Mouse (Mus musculus) CH12.LX (cell line): ENCODE data around the gene Rgs19. TPM values are rescaled to one million over a fixed set of nuclear protein-coding genes. Genes with fewer than 3 reads are reported as not detected.

ENCODE experiments used
- DNase-seq: peaks from one replicate; pipeline ENCODE4 v3.0.0-alpha.2; 2013; ENCODE audit errors: extremely low read depth
- H3K27ac ChIP-seq: 2 replicates; pipeline ENCODE4 v1.5.1; 2012; ENCODE audit warnings: low read depth, mild to moderate bottlenecking, control low read depth, moderate library complexity; ENCODE audit not compliant: insufficient read depth
- H3K27me3 ChIP-seq: replicated peaks from 2 replicates; pipeline ENCODE3; 2012; ENCODE audit warnings: inconsistent platforms
- H3K36me3 ChIP-seq, 2 experiments: replicated peaks in 1 of 2; 2 replicates each; pipeline versions ENCODE3 to v1.6.1; 2012; ENCODE audit warnings: inconsistent platforms in 1 of 2, low read length in 1 of 2, mild to moderate bottlenecking in 1 of 2, mixed read lengths in 1 of 2, moderate library complexity in 1 of 2; ENCODE audit not compliant: control insufficient read depth in 1 of 2, insufficient read depth in 1 of 2
- H3K4me1 ChIP-seq, 2 experiments: 2 replicates each; pipeline ENCODE4 v1.6.1; 2012; ENCODE audit warnings: inconsistent platforms in 1 of 2, moderate library complexity in 1 of 2; ENCODE audit not compliant: insufficient read depth in 2 of 2, control insufficient read depth in 1 of 2
- H3K4me2 ChIP-seq: 2 replicates; pipeline ENCODE4 v1.6.1; 2012; ENCODE audit warnings: low read depth, mild to moderate bottlenecking, control low read depth; ENCODE audit not compliant: poor library complexity, insufficient read depth, severe bottlenecking
- H3K4me3 ChIP-seq, 3 experiments: fragments of 150-350 bp in 1 of 3; sonication (generic) in 1 of 3; replicated peaks in 1 of 3; 2 replicates each; pipeline versions ENCODE3 to v1.5.1; 2011 to 2012; ENCODE audit warnings: low read depth in 2 of 3, low read length in 2 of 3, mild to moderate bottlenecking in 2 of 3, moderate library complexity in 2 of 3, control low read depth in 1 of 3, improper control_type of control experiment in 1 of 3, inconsistent platforms in 1 of 3, mixed read lengths in 1 of 3; ENCODE audit not compliant: poor library complexity in 1 of 3
- H3K79me2 ChIP-seq: replicated peaks from 2 replicates; pipeline ENCODE4 v1.6.1; 2012; ENCODE audit warnings: mild to moderate bottlenecking, moderate library complexity; ENCODE audit not compliant: control insufficient read depth, poor library complexity, insufficient read depth, severe bottlenecking; ENCODE audit errors: extremely low read depth
- H3K9ac ChIP-seq: 2 replicates; pipeline ENCODE4 v1.6.1; 2012; ENCODE audit warnings: low read depth, mild to moderate bottlenecking, control low read depth, moderate library complexity; ENCODE audit not compliant: insufficient read depth
- H3K9me3 ChIP-seq: replicated peaks from 2 replicates; pipeline ENCODE3; 2012; ENCODE audit warnings: low read length, inconsistent platforms, mixed read lengths
- CHD1 ChIP-seq: IDR thresholded peaks from 2 replicates; pipeline ENCODE4 v1.6.1; 2012; ENCODE audit warnings: low read depth, low read length, improper control_type of control experiment, inconsistent platforms
- CHD2 ChIP-seq: IDR thresholded peaks from 2 replicates; pipeline ENCODE4 v1.6.1; 2011; ENCODE audit warnings: low read length, improper control_type of control experiment
- E2F4 ChIP-seq: IDR thresholded peaks from 2 replicates; pipeline ENCODE4 v1.6.1; 2011; ENCODE audit warnings: low read depth, low read length, improper control_type of control experiment; ENCODE audit not compliant: insufficient replicate concordance
- ELF1 ChIP-seq: IDR thresholded peaks from 2 replicates; pipeline ENCODE4 v1.6.1; 2014; ENCODE audit warnings: low read depth, mild to moderate bottlenecking, inconsistent platforms, low read length, improper control_type of control experiment
- EP300 ChIP-seq: IDR thresholded peaks from 2 replicates; pipeline ENCODE4 v1.6.1; 2011; ENCODE audit warnings: low read length, improper control_type of control experiment
- ETS1 ChIP-seq: conservative IDR thresholded peaks from 2 replicates; pipeline ENCODE4 v1.6.1; 2012; ENCODE audit warnings: low read depth, mild to moderate bottlenecking, inconsistent platforms, low read length, improper control_type of control experiment, moderate library complexity
- GABPA ChIP-seq: IDR thresholded peaks from 2 replicates; pipeline ENCODE4 v1.6.1; 2012; ENCODE audit warnings: low read depth, low read length, improper control_type of control experiment, inconsistent platforms; ENCODE audit not compliant: insufficient replicate concordance
- HCFC1 ChIP-seq: IDR thresholded peaks from 2 replicates; pipeline ENCODE4 v1.6.1; 2012; ENCODE audit warnings: low read depth, mild to moderate bottlenecking, inconsistent platforms, low read length, improper control_type of control experiment
- JUN ChIP-seq: IDR thresholded peaks from 2 replicates; pipeline ENCODE4 v1.6.1; 2011; ENCODE audit warnings: low read depth, mild to moderate bottlenecking, low read length, improper control_type of control experiment, moderate library complexity; ENCODE audit not compliant: insufficient read depth
- JUND ChIP-seq: conservative IDR thresholded peaks from 2 replicates; pipeline ENCODE4 v1.6.1; 2011; ENCODE audit warnings: low read depth, low read length, improper control_type of control experiment
- KAT2A ChIP-seq: IDR thresholded peaks from 2 replicates; pipeline ENCODE4 v1.6.1; 2012; ENCODE audit warnings: low read length, improper control_type of control experiment, inconsistent platforms; ENCODE audit not compliant: insufficient replicate concordance
- MAFK ChIP-seq: IDR thresholded peaks from 2 replicates; pipeline ENCODE4 v1.6.1; 2011; ENCODE audit warnings: low read length, improper control_type of control experiment; ENCODE audit not compliant: insufficient replicate concordance
- MAZ ChIP-seq: IDR thresholded peaks from 2 replicates; pipeline ENCODE4 v1.6.1; 2012; ENCODE audit warnings: low read depth, mild to moderate bottlenecking, inconsistent platforms, low read length, improper control_type of control experiment, moderate library complexity
- MXI1 ChIP-seq: IDR thresholded peaks from 2 replicates; pipeline ENCODE4 v1.6.1; 2011; ENCODE audit warnings: mild to moderate bottlenecking, low read depth, low read length, improper control_type of control experiment
- NELFE ChIP-seq: IDR thresholded peaks from 2 replicates; pipeline ENCODE4 v1.6.1; 2011; ENCODE audit warnings: low read depth, low read length, improper control_type of control experiment
- NRF1 ChIP-seq: IDR thresholded peaks from 2 replicates; pipeline ENCODE4 v1.6.1; 2014; ENCODE audit warnings: low read depth, mild to moderate bottlenecking, inconsistent platforms, low read length, improper control_type of control experiment, moderate library complexity
- PAX5 ChIP-seq: IDR thresholded peaks from 2 replicates; pipeline ENCODE4 v1.6.1; 2012; ENCODE audit warnings: low read length, inconsistent platforms, mixed read lengths
- POLR2A ChIP-seq: IDR thresholded peaks from 2 replicates; pipeline ENCODE4 v1.6.1; 2011; ENCODE audit warnings: low read depth, mild to moderate bottlenecking, improper control_type of control experiment, low read length
- POLR2AphosphoS2 ChIP-seq: IDR thresholded peaks from 2 replicates; pipeline ENCODE4 v1.6.1; 2011; ENCODE audit warnings: low read depth, low read length, improper control_type of control experiment
- RCOR1 ChIP-seq: conservative IDR thresholded peaks from 2 replicates; pipeline ENCODE4 v1.6.1; 2012; ENCODE audit warnings: low read depth, mild to moderate bottlenecking, inconsistent platforms, low read length, improper control_type of control experiment
- TBP ChIP-seq: conservative IDR thresholded peaks from 2 replicates; pipeline ENCODE4 v1.6.1; 2011; ENCODE audit warnings: low read depth, low read length, improper control_type of control experiment
- TCF12 ChIP-seq: IDR thresholded peaks from 2 replicates; pipeline ENCODE4 v1.6.1; 2014; ENCODE audit warnings: low read depth, mild to moderate bottlenecking, inconsistent platforms, low read length, improper control_type of control experiment
- UBTF ChIP-seq: IDR thresholded peaks from 2 replicates; pipeline ENCODE4 v1.6.1; 2012; ENCODE audit warnings: low read depth, mild to moderate bottlenecking, inconsistent platforms, low read length, improper control_type of control experiment, moderate library complexity
- USF2 ChIP-seq: conservative IDR thresholded peaks from 2 replicates; pipeline ENCODE4 v1.6.1; 2011; ENCODE audit warnings: low read depth, low read length, improper control_type of control experiment
- ZC3H11A ChIP-seq: IDR thresholded peaks from 2 replicates; pipeline ENCODE4 v1.6.1; 2012; ENCODE audit warnings: low read depth, mild to moderate bottlenecking, inconsistent platforms, low read length, improper control_type of control experiment
- ZMIZ1 ChIP-seq: IDR thresholded peaks from 2 replicates; pipeline ENCODE4 v1.6.1; 2012; ENCODE audit warnings: low read depth, mild to moderate bottlenecking, inconsistent platforms, low read length, improper control_type of control experiment
- ZNF384 ChIP-seq: IDR thresholded peaks from 2 replicates; pipeline ENCODE4 v1.6.1; 2012; ENCODE audit warnings: low read depth, low read length, improper control_type of control experiment, inconsistent platforms
- dilution Hi-C: fragments of 300-500 bp; cut with MboI; formaldehyde crosslinking; loops from 2 replicates; pipeline ENCODE4 v1.14.3; 2020; ENCODE audit warnings: low sequenced_read_pairs; ENCODE audit not compliant: extremely low pct_unique_long_range_greater_than_20kb, extremely low pct_ligation_motif_present
- in situ Hi-C: fragments of 300-500 bp; cut with MboI; formaldehyde crosslinking; loops from 3 replicates; pipeline ENCODE4 v1.14.3; 2019; ENCODE audit warnings: low sequenced_read_pairs, low pct_ligation_motif_present, low pct_unique_long_range_greater_than_20kb, mixed read lengths
- polyA plus RNA-seq: library from polyadenylated mRNA; unstranded; fragments of >175 nt; gene quantifications from 2 replicates; pipeline ENCODE4 v1.2.1, GENCODE M21; 2012; ENCODE audit warnings: low read depth; ENCODE audit not compliant: insufficient read length
- total RNA-seq, 2 experiments: library from RNA; depleted of rRNA; stranded (reverse); fragments of 300-350 nt in 1 of 2; fragments of >200 nt in 1 of 2; gene quantifications; 2 replicates each; pipeline ENCODE4 v1.2.3; 2012 to 2014

Rgs19 gene
- total and polyA plus RNA-seq, 3 experiments = 50.2 to 159 (median 67.0) TPM

GRCm38 (mm10) chr2:181653523-181653922, 40.3 kb downstream of the Rgs19 start:
- H3K4me2 ChIP-seq = no peak overlapping the region
- no peak overlapping the region for H3K9ac ChIP-seq
- dilution Hi-C loops (no loop called here), in situ Hi-C loops (no loop called here)
- H3K79me2 ChIP-seq = no peaks in the 10 kb centered on the region
- DNase-seq = no peak
- no peak overlapping the region for H3K4me3 ChIP-seq
- no peaks in the 10 kb centered on the region for H3K27me3 ChIP-seq
- H3K4me1 ChIP-seq = no peaks in the 10 kb centered on the region
- peaks cover 62 to 91% of the 10 kb centered on the region in 2 experiments for H3K36me3 ChIP-seq
- no peak for TF ChIP-seq GABPA
- no peak for TF ChIP-seq ETS1
- no peak for TF ChIP-seq MAFK
- no peak overlapping the region for H3K27ac ChIP-seq
- no peaks in the 10 kb centered on the region for H3K9me3 ChIP-seq

- Histone ChIP-seq H3K4me1 (no peaks in the 10 kb centered on the region), H3K4me2 (no peak overlapping the region), H3K9me3 (no peaks in the 10 kb centered on the region), H3K27me3 (no peaks in the 10 kb centered on the region), H3K36me3 (peaks cover 67 to 91% of the 10 kb centered on the region in 2 experiments), H3K79me2 (no peaks in the 10 kb centered on the region), H3K4me3 (no peak overlapping the region), H3K27ac (no peak overlapping the region), H3K9ac (no peak overlapping the region)
- in situ Hi-C loops (no loop called here), dilution Hi-C loops (no loop called here)
- no peak for TF ChIP-seq PAX5
- no peak for TF ChIP-seq CHD2
- no peak for TF ChIP-seq RCOR1
- no peak for TF ChIP-seq POLR2AphosphoS2
- TF ChIP-seq EP300 = no peak
- no peak for TF ChIP-seq GABPA
- no peak for TF ChIP-seq NELFE
- TF ChIP-seq E2F4 = no peak
- TF ChIP-seq JUN = no peak
- no peak for TF ChIP-seq TCF12
- no peak for TF ChIP-seq JUND
- TF ChIP-seq KAT2A = no peak
- no peak for TF ChIP-seq POLR2A
- no peak for DNase-seq
Observed at GRCm38 (mm10) chr2:181653065-181653464, 40.7 kb downstream of the Rgs19 start.

GRCm38 (mm10) chr2:181648926-181649325, 44.9 kb downstream of the Rgs19 start:
- no peak for DNase-seq
- Histone ChIP-seq H3K36me3 (peaks cover 74 to 93% of the 10 kb centered on the region in 2 experiments), H3K9ac (no peak overlapping the region), H3K79me2 (no peaks in the 10 kb centered on the region), H3K9me3 (no peaks in the 10 kb centered on the region), H3K27ac (no peak overlapping the region), H3K4me1 (peaks cover 0 to 5% of the 10 kb centered on the region in 2 experiments; a peak in 1 of 4 replicates), H3K4me3 (no peak overlapping the region), H3K4me2 (no peak overlapping the region), H3K27me3 (no peaks in the 10 kb centered on the region)
- in situ Hi-C loops (no loop called here), dilution Hi-C loops (no loop called here)
- TF ChIP-seq HCFC1 (no peak), ZMIZ1 (no peak), UBTF (no peak), MAZ (no peak), POLR2AphosphoS2 (no peak), PAX5 (no peak), ZC3H11A (no peak), NELFE (no peak), ZNF384 (no peak), ELF1 (no peak), GABPA (no peak), NRF1 (no peak), CHD1 (no peak), USF2 (no peak), TBP (no peak), E2F4 (no peak), MXI1 (no peak)
